Mouse (Mus musculus) midbrain, embryonic 11.5 days (tissue): Measurements from ENCODE around the gene Ank2. TPM values are rescaled to one million over a fixed set of nuclear protein-coding genes. Genes with fewer than 3 reads are reported as not detected.
A peak's percentile ranks its signal among the peaks of the same experiment; 100 is the strongest.

ENCODE experiments used
- ATAC-seq: fragments of 200-750 bp; cut with Nextera tagmentation; 2 replicates; pipeline ENCODE4 v1.8.0; 2017; ENCODE audit warnings: moderate TSS enrichment, moderate library complexity; ENCODE audit not compliant: low FRiP score
- DNase-seq: peaks from one replicate; pipeline ENCODE4 v3.0.0; 2015; ENCODE audit warnings: low spot score; ENCODE audit errors: missing footprints
- H3K27ac ChIP-seq: fragments of 300-500 bp; sonication (generic); 2 replicates; pipeline ENCODE4 v1.5.1; 2014; ENCODE audit warnings: low read depth, low read length
- H3K27me3 ChIP-seq: fragments of 300-500 bp; sonication (generic); 2 replicates; pipeline ENCODE4 v1.6.1; 2014; ENCODE audit warnings: mild to moderate bottlenecking, low read length, moderate library complexity, mixed read lengths; ENCODE audit not compliant: control insufficient read depth, insufficient read depth
- H3K36me3 ChIP-seq: fragments of 300-500 bp; sonication (generic); 2 replicates; pipeline ENCODE4 v1.6.1; 2014; ENCODE audit warnings: mild to moderate bottlenecking, low read length, moderate library complexity, mixed read lengths; ENCODE audit not compliant: control insufficient read depth, insufficient read depth
- H3K4me1 ChIP-seq: fragments of 300-500 bp; sonication (generic); 2 replicates; pipeline ENCODE4 v1.6.1; 2014; ENCODE audit warnings: low read length; ENCODE audit not compliant: control insufficient read depth, insufficient read depth
- H3K4me2 ChIP-seq: fragments of 300-500 bp; sonication (generic); 2 replicates; pipeline ENCODE4 v1.6.1; 2014; ENCODE audit warnings: mild to moderate bottlenecking, moderate library complexity
- H3K4me3 ChIP-seq: fragments of 300-500 bp; sonication (generic); 2 replicates; pipeline ENCODE4 v1.5.1; 2014; ENCODE audit warnings: low read depth, low read length
- H3K9ac ChIP-seq: fragments of 300-500 bp; sonication (generic); 2 replicates; pipeline ENCODE4 v1.6.1; 2014; ENCODE audit warnings: low read length
- H3K9me3 ChIP-seq: fragments of 300-500 bp; sonication (generic); 2 replicates; pipeline ENCODE4 v1.6.1; 2016; ENCODE audit warnings: low read length; ENCODE audit not compliant: control insufficient read depth
- WGBS: fragments of 180-500 bp; shearing (Covaris S2); extraction: QIAGEN DNeasy Blood & Tissue Kit; methylation state at CpG from one replicate; pipeline ENCODE4 v1.1.7; 2014; 5-methylcytosine and 5-hydroxymethylcytosine counted together
- polyA plus RNA-seq: library from polyadenylated mRNA; unstranded; fragments of >200 nt; fragmentation: Nextera tagmentation; extraction: Ambion mirVana; gene quantifications from 2 replicates; pipeline ENCODE4 v1.2.1, GENCODE M21; 2014

Ank2 gene
- polyA plus RNA-seq, 1 experiment from 2014 or later = 66.6 TPM

- WGBS = 66% methylated on average over 5 of the region's 5 CpGs
- H3K4me1 ChIP-seq = peaks cover 4% of the 10 kb centered on the region
- no peak overlapping the region for H3K4me2 ChIP-seq
- no peak for DNase-seq
- no peaks in the 10 kb centered on the region for H3K9me3 ChIP-seq
- H3K27me3 ChIP-seq = no peaks in the 10 kb centered on the region
- no peak overlapping the region for H3K27ac ChIP-seq
- no peak overlapping the region for H3K4me3 ChIP-seq
- no peak overlapping the region for H3K9ac ChIP-seq
- no peaks in the 10 kb centered on the region for H3K36me3 ChIP-seq
- no peak for ATAC-seq
These were observed 285.6 kb downstream of the Ank2 start for GRCm38 (mm10) chr3:127213534-127213933.

GRCm38 (mm10) chr3:127211119-127211518 is 288.0 kb downstream of the Ank2 start:
- Histone ChIP-seq H3K9me3 (no peaks in the 10 kb centered on the region), H3K4me2 (no peak overlapping the region), H3K9ac (no peak overlapping the region), H3K27ac (no peak overlapping the region), H3K36me3 (no peaks in the 10 kb centered on the region), H3K27me3 (no peaks in the 10 kb centered on the region), H3K4me3 (no peak overlapping the region), H3K4me1 (peaks cover 4% of the 10 kb centered on the region)
- DNase-seq (no peak), ATAC-seq (no peak)
- WGBS = 84% methylated on average over 3 of the region's 3 CpGs

- Histone ChIP-seq H3K27ac (no peak overlapping the region), H3K9ac (no peak overlapping the region), H3K27me3 (no peaks in the 10 kb centered on the region), H3K4me1 (peaks cover 4% of the 10 kb centered on the region), H3K4me2 (no peak overlapping the region), H3K9me3 (no peaks in the 10 kb centered on the region), H3K4me3 (no peak overlapping the region), H3K36me3 (no peaks in the 10 kb centered on the region)
- no peak for DNase-seq
- ATAC-seq = peak; percentile 53
- WGBS = 45% methylated on average over 4 of the region's 4 CpGs
These were observed 288.6 kb downstream of the Ank2 start for GRCm38 (mm10) chr3:127210552-127210951.

GRCm38 (mm10) chr3:127208871-127209270 is 290.3 kb downstream of the Ank2 start:
- Histone ChIP-seq H3K4me2 (no peak overlapping the region), H3K9me3 (no peaks in the 10 kb centered on the region), H3K4me3 (no peak overlapping the region), H3K27ac (no peak overlapping the region), H3K27me3 (no peaks in the 10 kb centered on the region), H3K4me1 (peaks cover 4% of the 10 kb centered on the region), H3K9ac (no peak overlapping the region), H3K36me3 (no peaks in the 10 kb centered on the region)
- 89% methylated on average over 5 of the region's 5 CpGs for WGBS
- ATAC-seq (no peak), DNase-seq (no peak)

DNA sequence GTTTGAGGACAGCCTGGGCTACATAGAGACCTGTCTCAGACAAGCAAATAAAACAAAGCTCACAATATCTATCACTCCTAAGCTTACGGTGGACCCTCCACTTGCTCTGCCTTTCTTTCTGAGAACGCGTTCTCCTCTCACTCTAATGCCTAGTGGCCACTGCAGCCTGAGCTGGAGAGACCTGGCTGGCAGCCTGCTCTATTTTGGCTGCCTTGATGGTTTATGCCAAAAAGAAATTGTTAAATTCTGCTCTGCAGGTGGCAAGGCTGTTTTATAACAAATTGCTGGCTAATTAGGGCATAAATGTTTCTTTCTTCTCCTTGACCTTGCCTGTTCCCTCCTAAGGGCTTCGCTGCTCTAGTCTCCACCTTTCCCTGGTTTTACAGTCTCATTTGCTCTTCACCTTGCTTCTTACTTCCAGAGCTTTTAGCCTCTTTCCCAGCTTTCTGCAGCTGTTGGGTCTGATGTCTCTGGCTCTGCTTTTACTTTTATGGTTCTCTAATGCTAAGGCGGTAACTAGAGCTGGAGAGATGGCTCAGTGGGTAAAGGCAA is 293.2 kb downstream of the Ank2 start:
- Histone ChIP-seq H3K36me3 (no peaks in the 10 kb centered on the region), H3K9me3 (no peaks in the 10 kb centered on the region), H3K27ac (no peak overlapping the region), H3K27me3 (no peaks in the 10 kb centered on the region), H3K4me3 (no peak overlapping the region), H3K4me2 (no peak overlapping the region), H3K9ac (no peak overlapping the region), H3K4me1 (no peaks in the 10 kb centered on the region)
- DNase-seq (no peak), ATAC-seq (no peak)
- WGBS = 93% methylated on average over 5 of the region's 5 CpGs

- Histone ChIP-seq H3K36me3 (no peaks in the 10 kb centered on the region), H3K9ac (no peak overlapping the region), H3K4me1 (no peaks in the 10 kb centered on the region), H3K4me3 (no peak overlapping the region), H3K27me3 (no peaks in the 10 kb centered on the region), H3K9me3 (no peaks in the 10 kb centered on the region), H3K4me2 (no peak overlapping the region), H3K27ac (no peak overlapping the region)
- ATAC-seq (no peak), DNase-seq (no peak)
- WGBS = 39% methylated on average over 11 of the region's 11 CpGs
These were observed 296.6 kb downstream of the Ank2 start for GRCm38 (mm10) chr3:127202484-127203115.

DNA sequence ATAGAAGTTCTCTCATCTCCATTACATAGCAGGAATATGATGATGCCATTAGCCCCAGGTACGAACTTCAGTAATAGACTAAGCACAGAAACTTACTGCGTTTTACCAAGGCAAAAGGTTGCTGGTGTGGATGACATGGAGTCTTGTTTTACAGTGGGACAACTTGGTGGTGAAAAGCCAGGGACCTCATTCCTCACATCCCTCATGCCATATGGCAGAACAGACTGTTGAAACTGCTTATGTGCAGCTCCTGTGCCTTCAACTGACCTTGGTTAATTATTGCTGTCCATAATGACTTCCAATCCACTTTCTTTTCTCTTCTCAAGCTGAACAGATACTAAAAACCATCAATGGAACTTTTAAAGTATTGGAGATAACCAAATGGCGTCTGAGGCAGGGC is 298.4 kb downstream of the Ank2 start:
- no peak for DNase-seq
- no peak for ATAC-seq
- Histone ChIP-seq H3K4me1 (no peaks in the 10 kb centered on the region), H3K36me3 (no peaks in the 10 kb centered on the region), H3K4me2 (no peak overlapping the region), H3K9ac (no peak overlapping the region), H3K27ac (no peak overlapping the region), H3K4me3 (no peak overlapping the region), H3K27me3 (no peaks in the 10 kb centered on the region), H3K9me3 (no peaks in the 10 kb centered on the region)
- 76% methylated on average over 3 of the region's 3 CpGs for WGBS

DNA sequence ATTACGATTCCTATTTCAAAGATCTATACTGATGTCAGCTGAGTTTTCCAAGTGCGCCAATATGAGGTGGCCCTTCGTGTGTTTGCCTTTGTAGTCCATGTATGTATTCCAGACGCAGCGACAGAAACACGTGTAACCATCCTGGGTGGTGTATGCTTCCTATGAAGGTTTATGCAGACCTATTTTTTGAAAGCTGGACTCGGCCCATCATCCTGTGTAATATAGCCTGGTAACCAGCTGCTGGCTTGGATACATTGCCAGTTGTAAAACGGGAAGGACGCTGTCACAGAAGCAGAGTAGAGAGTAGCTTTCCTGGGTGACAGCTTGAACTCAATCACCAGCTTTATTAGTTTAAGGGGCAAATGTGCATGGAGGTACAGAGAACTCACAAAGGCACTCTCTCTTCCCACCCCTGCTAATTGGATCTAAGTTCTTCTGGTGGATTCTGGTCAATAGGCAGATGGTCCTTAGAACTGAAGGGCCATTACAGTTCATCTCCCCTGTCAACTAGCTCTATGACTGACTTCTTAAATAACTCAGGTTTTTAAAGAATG is 300.0 kb downstream of the Ank2 start:
- Histone ChIP-seq H3K4me1 (no peaks in the 10 kb centered on the region), H3K27me3 (no peaks in the 10 kb centered on the region), H3K27ac (no peak overlapping the region), H3K4me2 (no peak overlapping the region), H3K9me3 (no peaks in the 10 kb centered on the region), H3K9ac (no peak overlapping the region), H3K36me3 (no peaks in the 10 kb centered on the region), H3K4me3 (no peak overlapping the region)
- WGBS = 91% methylated on average over 9 of the region's 9 CpGs
- DNase-seq (no peak), ATAC-seq (no peak)

DNA sequence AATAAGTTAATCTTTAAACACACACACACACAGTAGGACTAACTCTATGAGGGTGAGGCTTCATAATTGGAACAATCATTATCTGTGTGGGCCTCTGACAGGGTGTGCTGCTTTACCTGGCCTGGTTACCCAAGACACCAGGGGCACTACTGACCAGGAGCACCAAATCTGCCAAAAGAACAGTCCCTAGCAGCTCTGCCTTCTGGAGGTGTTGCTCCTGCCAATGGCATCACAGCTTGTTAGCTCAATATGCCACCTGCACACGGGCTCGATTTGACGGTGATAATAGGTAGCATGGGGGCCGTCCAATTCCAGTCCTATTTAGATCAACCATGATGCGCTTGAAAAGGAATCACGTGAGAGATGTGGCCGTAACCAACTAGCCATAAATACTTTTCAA is 300.5 kb downstream of the Ank2 start:
- Histone ChIP-seq H3K27me3 (no peaks in the 10 kb centered on the region), H3K36me3 (no peaks in the 10 kb centered on the region), H3K4me3 (no peak overlapping the region), H3K9me3 (no peaks in the 10 kb centered on the region), H3K4me2 (no peak overlapping the region), H3K27ac (no peak overlapping the region), H3K9ac (no peak overlapping the region), H3K4me1 (no peaks in the 10 kb centered on the region)
- 95% methylated on average over 7 of the region's 7 CpGs for WGBS
- DNase-seq (no peak), ATAC-seq (no peak)
